Mouse (Mus musculus): Measurements from ENCODE around the gene Oard1. TPM values are rescaled to one million over a fixed set of nuclear protein-coding genes. Genes with fewer than 3 reads are reported as not detected.

Gene Oard1
- total and polyA plus RNA-seq, 3 experiments = 30.6 to 59.4 (median 32.6) TPM

DNA sequence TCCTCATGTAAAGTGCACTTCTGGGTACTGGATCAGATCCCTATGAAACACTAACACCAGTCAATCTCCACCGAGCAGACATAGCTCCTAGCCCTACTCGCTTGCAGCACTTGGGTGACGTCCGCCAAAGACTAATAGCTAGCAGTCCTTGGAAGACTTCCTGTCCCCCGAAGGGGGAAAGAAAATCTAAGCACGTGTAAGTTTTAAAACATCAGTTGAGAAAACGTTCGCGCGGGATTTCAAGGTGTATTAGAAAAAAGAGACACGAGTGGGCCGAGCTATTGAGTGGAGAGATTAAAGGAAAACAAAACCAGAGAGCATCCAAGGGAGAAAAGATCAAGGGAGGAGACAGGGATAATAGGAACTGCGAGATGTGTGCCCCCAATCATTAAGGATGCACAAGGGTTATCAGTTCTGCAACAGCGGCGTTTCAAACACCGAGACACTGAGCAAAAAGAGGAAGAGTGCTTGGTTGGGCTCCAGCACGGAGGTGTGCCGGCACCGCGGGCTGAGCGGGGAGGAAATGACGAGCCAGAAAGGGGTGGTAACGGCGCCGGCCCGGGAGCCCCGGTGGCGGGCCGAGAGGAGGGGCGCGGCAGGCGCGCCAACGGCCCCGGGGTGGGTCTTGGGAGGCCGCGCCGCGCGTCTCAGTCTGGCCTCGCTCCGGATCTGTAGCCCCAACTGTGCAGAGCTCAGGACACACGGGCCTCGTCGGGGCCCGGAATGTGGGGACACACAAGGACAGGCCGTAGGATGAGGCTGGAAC is 1.1 kb upstream of the Oard1 start:
- dilution Hi-C loops (cut with MboI; ENCODE audit: extremely low pct_ligation_motif_present, extremely low pct_unique_long_range_greater_than_20kb, low sequenced_read_pairs) (no loop called here), in situ Hi-C loops (cut with MboI; ENCODE audit: low pct_ligation_motif_present, low pct_unique_long_range_greater_than_20kb, low sequenced_read_pairs) (no loop called here)
- peak overlapping the region; percentile 96 for H3K4me2 ChIP-seq (ENCODE audit: insufficient read depth, low read depth, poor library complexity, severe bottlenecking)
- H3K9me3 ChIP-seq (replicated peaks; ENCODE audit: low read length) = no peaks in the 10 kb centered on the region
- H3K79me2 ChIP-seq (replicated peaks; ENCODE audit: control insufficient read depth, extremely low read depth, insufficient read depth, poor library complexity, severe bottlenecking) = peaks cover 58% of the 10 kb centered on the region
- TF ChIP-seq ETS1 (conservative IDR thresholded peaks at IDR 0.05; ENCODE audit: low read depth, low read length) (no peak; the same call in 1 of the 2 replicates), HCFC1 (IDR thresholded peaks at IDR 0.05; ENCODE audit: low read depth, low read length) (peak; percentile 45; the same call in 1 of the 2 replicates), CTCF (conservative IDR thresholded peaks at IDR 0.05 in 1 of 2, IDR thresholded peaks at IDR 0.05 in 1 of 2; ENCODE audit: low read depth in 2 of 2, low read length in 2 of 2) (no peak), TBP (conservative IDR thresholded peaks at IDR 0.05; ENCODE audit: low read depth, low read length) (peak; percentile 68; the same call in 1 of the 2 replicates), USF2 (conservative IDR thresholded peaks at IDR 0.05; ENCODE audit: low read depth, low read length) (no peak), BHLHE40 (IDR thresholded peaks at IDR 0.05; ENCODE audit: low read depth, low read length) (0 out of 2 replicates have a peak, but pooled peaks have one; percentile 33), ZMIZ1 (IDR thresholded peaks at IDR 0.05; ENCODE audit: low read depth, low read length) (peak; percentile 35), RCOR1 (conservative IDR thresholded peaks at IDR 0.05; ENCODE audit: low read depth, low read length) (no peak), E2F4 (IDR thresholded peaks at IDR 0.05; ENCODE audit: insufficient replicate concordance, low read depth, low read length) (no peak), ELF1 (IDR thresholded peaks at IDR 0.05; ENCODE audit: low read depth, low read length) (peak; percentile 68), MXI1 (IDR thresholded peaks at IDR 0.05; ENCODE audit: low read depth, low read length) (peak; percentile 91), SIN3A (IDR thresholded peaks at IDR 0.05; ENCODE audit: low read length) (peak; percentile 77), IRF4 (IDR thresholded peaks at IDR 0.05; ENCODE audit: low read depth, low read length) (no peak), KAT2A (IDR thresholded peaks at IDR 0.05; ENCODE audit: insufficient replicate concordance, low read length) (0 out of 2 replicates have a peak, but pooled peaks have one; percentile 52), USF1 (IDR thresholded peaks at IDR 0.05; ENCODE audit: low read depth, low read length) (no peak), POLR2A (IDR thresholded peaks at IDR 0.05; ENCODE audit: low read depth, low read length) (peak; percentile 1; the same call in 1 of the 2 replicates), EP300 (IDR thresholded peaks at IDR 0.05; ENCODE audit: low read length) (peak; percentile 18; the same call in 1 of the 2 replicates), MAFK (IDR thresholded peaks at IDR 0.05; ENCODE audit: insufficient replicate concordance, low read length) (no peak), MYC (IDR thresholded peaks at IDR 0.05; ENCODE audit: low read depth, low read length) (0 out of 2 replicates have a peak, but pooled peaks have one; percentile 21), SMC3 (IDR thresholded peaks at IDR 0.05; ENCODE audit: low read depth, low read length) (no peak), CHD1 (IDR thresholded peaks at IDR 0.05; ENCODE audit: low read depth, low read length) (peak; percentile 77), ZKSCAN1 (IDR thresholded peaks at IDR 0.05; ENCODE audit: borderline replicate concordance, low read depth, low read length) (no peak), ZNF384 (IDR thresholded peaks at IDR 0.05; ENCODE audit: low read depth, low read length) (0 out of 2 replicates have a peak, but pooled peaks have one; percentile 16), UBTF (IDR thresholded peaks at IDR 0.05; ENCODE audit: low read depth, low read length) (peak; percentile 69; the same call in 1 of the 2 replicates), CHD2 (IDR thresholded peaks at IDR 0.05; ENCODE audit: low read length) (peak; percentile 36; the same call in 1 of the 2 replicates), MEF2A (IDR thresholded peaks at IDR 0.05; ENCODE audit: borderline replicate concordance, low read depth, low read length) (no peak), NELFE (IDR thresholded peaks at IDR 0.05; ENCODE audit: low read depth, low read length) (peak; percentile 75), MAX (IDR thresholded peaks at IDR 0.05; ENCODE audit: low read length) (peak; percentile 70), TCF12 (IDR thresholded peaks at IDR 0.05; ENCODE audit: low read depth, low read length) (peak; percentile 58), ZC3H11A (IDR thresholded peaks at IDR 0.05; ENCODE audit: low read depth, low read length) (no peak), JUND (conservative IDR thresholded peaks at IDR 0.05; ENCODE audit: low read depth, low read length) (no peak), JUN (IDR thresholded peaks at IDR 0.05; ENCODE audit: insufficient read depth, low read depth, low read length) (no peak), MAZ (IDR thresholded peaks at IDR 0.05; ENCODE audit: low read depth, low read length) (0 out of 2 replicates have a peak, but pooled peaks have one; percentile 32), PAX5 (IDR thresholded peaks at IDR 0.05; ENCODE audit: low read length) (no peak), GABPA (IDR thresholded peaks at IDR 0.05; ENCODE audit: insufficient replicate concordance, low read depth, low read length) (no peak), NRF1 (IDR thresholded peaks at IDR 0.05; ENCODE audit: low read depth, low read length) (peak; percentile 41; the same call in 1 of the 2 replicates), RAD21 (IDR thresholded peaks at IDR 0.05; ENCODE audit: low read depth, low read length) (no peak), POLR2AphosphoS2 (IDR thresholded peaks at IDR 0.05; ENCODE audit: low read depth, low read length) (peak; percentile 91)
- DNase-seq (ENCODE audit: extremely low read depth) = peak; percentile 77
- peak overlapping the region; percentile 96 for H3K9ac ChIP-seq (ENCODE audit: insufficient read depth, low read depth)
- peak overlapping the region; percentile 85 to 97 (median 88) for H3K4me3 ChIP-seq (replicated peaks in 1 of 3; ENCODE audit: low read depth in 2 of 3, low read length in 2 of 3, poor library complexity in 1 of 3)
- peaks cover 17 to 57% of the 10 kb centered on the region in 2 experiments for H3K4me1 ChIP-seq (ENCODE audit: control insufficient read depth in 1 of 2, insufficient read depth in 2 of 2)
- H3K27ac ChIP-seq (ENCODE audit: insufficient read depth, low read depth) = peak overlapping the region; percentile 97
- peaks cover 8 to 50% of the 10 kb centered on the region in 2 experiments for H3K36me3 ChIP-seq (replicated peaks in 1 of 2; ENCODE audit: control insufficient read depth in 1 of 2, insufficient read depth in 1 of 2, low read length in 1 of 2)
- H3K27me3 ChIP-seq (replicated peaks) = no peaks in the 10 kb centered on the region

Measured in CH12.LX (cell line).